Mouse (Mus musculus): ENCODE results near the gene 2310022A10Rik.

Gene 2310022A10Rik

GRCm38 (mm10) chr7:27552931-27553513 lies at the start of gene 2310022A10Rik, which contains the start of gene Pld3:
2310022A10Rik (plus strand) TSS chr7:27553233.
Pld3 (minus strand) TSS chr7:27553218.
- DNase-seq (ENCODE audit: low spot score in 2 of 2), result peak; percentile 91 to 96

DNA sequence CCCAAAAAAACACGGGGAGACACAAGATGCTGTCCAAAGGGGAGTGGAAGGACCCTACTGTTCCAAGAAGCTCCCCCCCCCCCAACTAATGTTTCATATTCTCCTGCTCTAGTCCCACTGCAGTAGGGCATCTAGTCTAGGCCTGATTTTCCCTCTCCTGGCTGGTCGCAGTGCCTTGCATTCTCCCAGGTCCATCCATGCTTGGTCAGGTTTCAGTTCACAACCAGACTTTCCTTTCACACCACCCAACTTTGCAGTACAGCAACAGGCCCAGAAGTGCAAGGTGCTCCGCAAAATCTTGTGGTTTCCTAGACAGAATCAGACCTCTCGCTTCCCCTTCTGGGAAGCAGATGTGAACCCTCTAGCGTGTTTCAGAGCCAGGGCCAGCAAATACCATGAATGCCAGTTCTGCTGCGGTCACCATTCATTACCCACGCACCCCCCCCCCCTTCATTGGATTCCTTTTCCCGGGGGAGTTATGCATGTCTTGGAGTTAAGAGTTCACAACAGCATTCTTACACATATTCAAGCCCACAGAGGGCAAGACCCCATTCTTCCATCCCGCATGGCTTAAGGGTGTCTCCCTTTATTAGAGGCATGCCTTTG lies 46.2 kb upstream of the 2310022A10Rik start:
- DNase-seq (ENCODE audit: low spot score in 2 of 2), result no peak

- peak; percentile 100 for DNase-seq (ENCODE audit: low spot score in 2 of 2)
These were observed 45.1 kb upstream of the 2310022A10Rik start for GRCm38 (mm10) chr7:27507711-27508647.

DNA sequence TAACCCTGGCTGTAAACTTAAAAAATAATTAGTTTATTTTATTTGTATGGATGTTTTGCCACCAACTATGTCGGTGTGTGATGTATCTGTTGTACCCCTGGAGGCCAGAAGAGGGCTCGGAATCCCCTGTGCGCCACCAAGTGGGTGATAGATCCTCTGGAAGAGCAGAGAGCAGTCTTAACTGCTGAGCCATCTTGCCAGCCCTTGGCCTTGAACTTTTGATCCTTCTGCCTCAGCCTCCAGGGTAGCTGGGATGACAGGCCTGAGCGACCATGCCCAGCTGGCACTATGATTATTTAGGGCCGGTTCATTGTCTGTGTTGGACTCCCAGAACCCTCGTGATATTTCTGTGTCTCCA lies 44.4 kb upstream of the 2310022A10Rik start:
- DNase-seq (ENCODE audit: low spot score in 2 of 2), result peak; percentile 33 to 60

DNA sequence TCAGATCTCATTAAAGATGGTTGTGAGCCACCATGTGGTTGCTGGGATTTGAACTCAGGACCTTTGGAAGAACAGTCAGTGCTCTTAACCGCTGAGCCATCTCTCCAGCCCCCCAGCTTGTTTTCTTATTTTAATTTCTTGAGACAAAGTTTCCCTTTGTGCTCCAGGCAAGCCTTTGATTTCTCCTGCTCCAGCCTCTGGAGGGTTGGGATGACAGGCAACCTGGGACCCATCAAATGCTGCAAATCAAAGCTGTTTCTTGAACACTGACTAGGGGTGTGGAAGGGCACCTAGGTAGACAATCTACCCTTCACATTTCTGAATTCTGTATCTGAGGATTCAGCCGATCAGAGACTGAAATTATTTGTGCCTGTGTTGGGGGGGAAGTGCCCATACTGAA lies 42.2 kb upstream of the 2310022A10Rik start:
- no peak for DNase-seq (ENCODE audit: low spot score in 2 of 2)

DNA sequence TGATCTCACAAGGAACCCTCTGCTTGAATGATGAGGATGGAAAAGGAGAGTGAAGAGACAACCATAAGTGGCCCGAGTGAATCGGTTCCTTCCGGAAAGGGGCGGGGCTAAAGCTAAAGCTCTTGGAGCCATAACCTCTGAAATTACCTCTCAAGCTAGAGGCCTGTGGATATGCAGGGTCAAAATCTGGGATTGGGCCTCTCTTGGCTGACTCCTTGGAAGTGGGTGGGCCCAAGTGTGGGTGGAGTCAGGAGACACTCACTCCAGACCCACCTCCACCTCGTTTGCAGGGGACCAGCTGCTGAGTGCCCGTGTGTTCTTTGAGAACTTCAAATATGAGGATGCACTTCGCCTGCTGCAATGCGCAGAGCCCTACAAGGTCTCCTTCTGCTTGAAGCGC lies 38.1 kb upstream of the 2310022A10Rik start:
- DNase-seq (ENCODE audit: low spot score in 2 of 2), result no peak

GRCm38 (mm10) chr7:27518314-27518713 lies 34.7 kb upstream of the 2310022A10Rik start:
- DNase-seq (ENCODE audit: low spot score in 2 of 2), result no peak

- DNase-seq (ENCODE audit: low spot score in 2 of 2), result no peak
These were observed 32.9 kb upstream of the 2310022A10Rik start for GRCm38 (mm10) chr7:27520104-27520503.

DNA sequence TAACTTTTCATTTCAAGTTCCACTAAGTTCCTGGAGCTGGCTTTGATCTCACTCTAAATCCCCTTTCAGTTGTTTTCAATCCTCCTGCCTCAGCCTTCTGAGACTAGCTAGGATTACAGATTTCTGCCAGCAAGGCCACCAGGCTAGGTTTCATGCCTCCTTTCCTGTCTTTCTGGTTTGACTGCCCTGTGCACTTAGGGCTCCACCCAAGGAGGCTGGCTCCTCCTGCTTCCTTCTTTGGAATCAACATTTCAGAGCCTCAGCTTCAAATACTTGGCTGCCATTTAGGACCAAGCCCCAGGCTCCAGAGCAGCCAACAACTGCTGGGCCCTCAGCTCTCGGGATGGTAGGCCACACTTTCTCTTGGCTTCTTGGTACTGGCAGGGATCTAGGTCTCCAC lies 32.4 kb upstream of the 2310022A10Rik start:
- DNase-seq (ENCODE audit: low spot score in 2 of 2), result peak; percentile 22 to 23

DNA sequence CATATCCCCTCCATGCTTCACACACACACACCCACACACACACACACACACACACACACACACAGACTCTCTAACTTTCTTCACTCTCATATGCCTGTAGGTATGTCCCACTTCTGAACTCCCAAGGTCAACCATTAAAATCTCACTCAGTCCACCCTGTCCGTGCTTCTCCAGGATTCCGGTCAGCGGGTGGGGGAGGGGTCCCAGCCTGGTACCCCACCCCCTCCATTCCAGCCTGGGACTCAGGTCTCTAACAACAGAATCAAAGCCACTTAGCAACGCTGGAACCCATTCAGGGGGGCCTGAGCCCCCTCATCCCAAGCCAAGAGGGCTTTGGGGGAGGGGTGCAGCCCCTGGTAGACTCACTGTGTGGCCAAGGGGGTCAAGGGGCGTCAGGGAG lies 30.1 kb upstream of the 2310022A10Rik start, which contains the start of gene Hipk4:
Gene Hipk4 (plus strand): TSS at position 301 of the 400 bp plus-strand sequence.
- no peak for DNase-seq (ENCODE audit: low spot score in 2 of 2)

- DNase-seq (ENCODE audit: low spot score in 2 of 2), result no peak
These were observed 29.2 kb upstream of the 2310022A10Rik start for GRCm38 (mm10) chr7:27523805-27524204.

DNA sequence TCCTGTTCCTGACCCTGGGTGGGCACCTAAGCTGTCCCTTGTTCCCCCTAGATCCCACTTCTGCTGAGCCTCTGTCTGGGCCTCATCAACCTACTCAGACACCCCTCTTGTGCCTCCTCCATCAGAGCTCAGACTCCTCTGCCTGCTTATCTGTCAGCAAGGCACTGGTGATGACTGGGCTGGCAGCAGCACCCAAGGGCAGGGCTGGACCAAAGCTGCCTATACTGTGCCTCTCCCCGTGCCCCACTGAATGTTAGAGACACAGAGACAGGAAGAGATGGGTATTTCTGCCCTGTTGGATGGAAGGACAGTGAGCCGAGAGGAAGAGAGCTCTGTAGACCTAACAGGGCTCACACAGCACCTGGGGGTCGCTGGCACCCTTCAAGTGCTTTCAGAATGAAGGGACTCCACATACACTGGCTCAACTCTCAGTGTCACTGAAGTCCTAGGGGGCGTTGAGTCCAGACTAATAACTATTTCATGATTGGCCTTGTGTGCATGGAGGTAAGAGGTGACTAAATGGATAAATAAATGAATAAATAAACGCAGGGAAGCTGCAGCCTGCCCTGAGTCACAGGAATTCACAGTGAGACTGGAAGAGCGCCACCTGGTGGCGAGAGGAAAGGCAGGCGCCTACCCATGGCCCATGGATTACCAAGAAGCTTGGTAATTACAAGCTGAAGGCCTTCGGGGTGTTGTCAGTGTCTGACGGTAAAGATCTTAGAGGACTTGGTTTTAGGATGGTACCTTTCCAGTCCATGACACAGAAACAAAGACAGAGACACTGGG lies 26.8 kb upstream of the 2310022A10Rik start:
- peak; percentile 72 to 77 for DNase-seq (ENCODE audit: low spot score in 2 of 2)

DNA sequence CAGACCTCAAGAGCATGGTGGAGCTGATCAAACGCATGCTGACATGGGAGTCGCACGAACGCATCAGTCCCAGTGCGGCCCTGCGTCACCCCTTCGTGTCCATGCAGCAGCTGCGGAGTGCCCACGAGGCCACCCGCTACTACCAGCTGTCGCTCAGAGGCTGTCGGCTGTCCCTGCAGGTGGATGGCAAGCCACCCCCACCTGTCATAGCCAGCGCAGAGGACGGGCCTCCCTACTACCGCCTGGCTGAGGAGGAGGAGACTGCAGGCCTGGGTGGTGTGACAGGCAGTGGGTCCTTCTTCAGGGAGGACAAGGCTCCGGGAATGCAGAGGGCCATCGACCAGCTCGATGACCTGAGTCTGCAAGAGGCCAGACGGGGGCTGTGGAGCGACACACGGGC lies 24.0 kb upstream of the 2310022A10Rik start:
- DNase-seq (ENCODE audit: low spot score in 2 of 2), result no peak

DNA sequence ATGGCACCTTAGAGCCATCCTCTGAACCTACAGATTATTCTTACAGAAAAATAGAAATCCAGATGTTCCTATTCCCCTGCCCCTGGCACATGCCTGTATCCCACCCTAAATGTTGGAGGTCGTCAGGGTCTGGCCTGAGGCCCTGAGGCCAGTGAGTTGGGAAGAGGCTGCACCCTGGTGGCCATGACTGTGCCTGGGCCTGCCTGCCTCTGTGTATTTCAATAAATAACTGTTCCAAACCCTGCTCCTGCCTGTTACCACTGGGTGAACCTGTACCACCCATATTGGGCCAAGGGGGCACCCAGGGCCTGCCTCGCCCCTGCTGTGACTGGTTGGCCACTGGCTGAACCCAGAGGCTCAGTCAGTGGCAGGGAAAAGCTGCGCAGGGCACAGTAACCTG lies 22.1 kb upstream of the 2310022A10Rik start:
- no peak for DNase-seq (ENCODE audit: low spot score in 2 of 2)

DNA sequence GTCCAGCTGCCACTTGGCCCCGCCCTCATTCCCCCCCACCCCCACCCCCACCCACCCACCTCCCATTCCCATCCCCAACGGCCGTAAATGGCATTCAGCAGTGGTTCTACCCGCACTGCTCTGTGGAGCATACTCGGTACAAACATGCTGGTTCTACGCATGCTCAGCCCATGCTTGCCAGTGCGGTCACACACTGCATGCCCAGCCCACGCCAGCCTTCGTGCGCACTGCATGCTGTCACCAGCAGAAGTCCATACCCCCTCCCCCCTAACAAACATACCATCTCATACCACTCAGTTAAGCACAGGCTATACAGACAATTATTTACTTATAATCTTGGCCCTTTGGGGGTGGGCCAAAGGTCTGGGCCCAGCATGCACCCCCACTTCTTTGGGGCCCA lies 21.3 kb upstream of the 2310022A10Rik start:
- DNase-seq (ENCODE audit: low spot score in 2 of 2), result no peak

GRCm38 (mm10) chr7:27532480-27533050 lies 20.5 kb upstream of the 2310022A10Rik start:
- DNase-seq (ENCODE audit: low spot score in 2 of 2), result no peak

GRCm38 (mm10) chr7:27535386-27535785 lies 17.6 kb upstream of the 2310022A10Rik start:
- DNase-seq (ENCODE audit: low spot score in 2 of 2), result no peak

DNA sequence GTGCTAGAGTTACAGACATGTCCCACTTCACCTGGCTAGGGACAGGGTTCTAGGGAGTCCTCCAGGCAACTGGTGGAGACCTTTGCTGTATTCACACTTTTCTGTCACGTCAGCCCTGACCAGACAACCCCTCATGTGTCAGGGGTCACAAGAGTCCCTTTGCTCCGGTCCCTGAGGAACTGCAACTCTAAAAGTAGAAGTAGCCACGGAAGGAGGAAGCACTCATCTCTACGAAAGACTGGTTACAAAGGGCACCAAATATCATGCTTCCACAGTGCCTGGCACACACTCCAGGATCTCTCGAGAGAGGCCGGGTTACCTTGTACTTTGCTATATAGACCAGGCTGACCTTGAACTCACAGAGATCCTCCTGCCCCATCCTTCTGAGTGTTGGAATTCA lies 16.4 kb upstream of the 2310022A10Rik start:
- DNase-seq (ENCODE audit: low spot score in 2 of 2), result no peak

- no peak for DNase-seq (ENCODE audit: low spot score in 2 of 2)
These were observed 15.0 kb upstream of the 2310022A10Rik start for GRCm38 (mm10) chr7:27537998-27538397.

DNA sequence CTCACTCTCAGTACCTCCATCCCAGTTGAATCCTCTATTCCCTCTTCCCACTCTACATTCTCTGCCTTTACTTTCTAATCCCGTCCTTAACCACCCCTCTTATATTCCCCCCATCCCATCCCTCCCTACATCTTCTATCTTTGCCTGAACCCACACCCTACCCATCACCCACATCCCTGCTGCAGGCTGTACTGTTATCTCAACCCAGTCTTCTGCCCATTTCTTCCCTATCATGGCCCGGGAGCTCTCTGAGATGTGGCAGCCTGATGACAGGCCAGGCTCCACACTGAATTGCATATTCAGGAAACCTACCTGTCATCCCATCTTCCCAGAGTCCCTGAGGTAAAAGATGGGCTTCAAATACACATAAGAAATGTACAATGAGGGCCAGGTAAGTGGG lies 14.2 kb upstream of the 2310022A10Rik start:
- DNase-seq (ENCODE audit: low spot score in 2 of 2), result no peak

- DNase-seq (ENCODE audit: low spot score in 2 of 2), result no peak
These were observed 12.5 kb upstream of the 2310022A10Rik start for GRCm38 (mm10) chr7:27540521-27540920.

All from urinary bladder, postnatal 36 days (tissue).